Mouse (Mus musculus) heart, adult 2 months (tissue): ENCODE results near the gene Gm42742.

Experiments used
- CTCF ChIP-seq: fragments of 200-600 bp; IDR thresholded peaks from 2 replicates; pipeline ENCODE4 v1.8.1; 2022; ENCODE audit warnings: antibody characterized with exemption, mild to moderate bottlenecking, moderate library complexity
- EP300 ChIP-seq: fragments of 200-500 bp; IDR thresholded peaks from 2 replicates; pipeline ENCODE4 v1.6.1; 2011; ENCODE audit warnings: low read depth, low read length, control low read depth; ENCODE audit not compliant: insufficient read depth
- POLR2A ChIP-seq: fragments of 200-500 bp; IDR thresholded peaks from 2 replicates; pipeline ENCODE4 v1.6.1; 2011; ENCODE audit warnings: mild to moderate bottlenecking, low read depth, low read length, control low read depth; ENCODE audit not compliant: insufficient read depth

GRCm38 (mm10) chr7:127016081-127016480 lies 4.8 kb downstream of the Gm42742 start:
- TF ChIP-seq EP300 = no peak
- no peak for TF ChIP-seq CTCF
- TF ChIP-seq POLR2A = no peak
